Mouse (Mus musculus): Measurements from ENCODE around the gene Cbl.
"Not testable (repeated sequence)": the region's sequence is repeated elsewhere in the genome, so short reads cannot be mapped to it uniquely, and the experiment has no call there.

Gene Cbl

DNA sequence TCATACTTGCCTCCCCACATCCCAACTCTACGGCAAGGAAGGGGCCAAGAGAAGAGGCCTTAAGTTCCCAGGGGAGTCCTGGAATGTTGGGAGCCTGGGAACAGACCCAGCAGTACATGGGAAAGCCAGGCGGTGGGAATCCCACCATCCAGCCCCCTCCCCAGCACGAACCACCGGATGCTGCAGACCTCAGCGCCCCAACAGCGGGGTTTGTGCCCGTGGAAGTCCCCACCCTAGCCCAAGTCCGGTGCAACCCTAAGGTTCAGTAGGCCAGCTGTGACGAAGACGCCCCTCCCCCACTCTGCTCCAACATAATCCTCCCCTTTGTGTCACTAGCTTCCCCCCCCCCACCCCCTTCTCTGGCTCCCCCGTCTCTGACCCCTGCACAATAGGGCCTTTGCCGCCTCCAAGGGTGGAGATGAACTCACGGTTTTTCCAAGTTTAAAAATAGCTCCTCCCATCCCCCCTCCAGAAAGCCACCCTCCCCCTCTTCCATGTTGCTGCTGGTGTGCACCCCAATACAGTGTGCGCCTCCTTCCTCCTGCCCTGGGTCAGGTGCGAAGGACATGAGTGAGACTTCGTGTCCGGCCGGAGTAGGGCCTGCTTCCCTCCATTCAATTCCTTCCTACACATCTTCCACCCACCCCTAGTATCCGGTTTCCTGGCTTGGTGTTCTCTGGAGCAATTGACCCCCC lies 103.1 kb downstream of the Cbl start:
- DNase-seq (ENCODE audit: low read depth, low spot score), result no peak

DNA sequence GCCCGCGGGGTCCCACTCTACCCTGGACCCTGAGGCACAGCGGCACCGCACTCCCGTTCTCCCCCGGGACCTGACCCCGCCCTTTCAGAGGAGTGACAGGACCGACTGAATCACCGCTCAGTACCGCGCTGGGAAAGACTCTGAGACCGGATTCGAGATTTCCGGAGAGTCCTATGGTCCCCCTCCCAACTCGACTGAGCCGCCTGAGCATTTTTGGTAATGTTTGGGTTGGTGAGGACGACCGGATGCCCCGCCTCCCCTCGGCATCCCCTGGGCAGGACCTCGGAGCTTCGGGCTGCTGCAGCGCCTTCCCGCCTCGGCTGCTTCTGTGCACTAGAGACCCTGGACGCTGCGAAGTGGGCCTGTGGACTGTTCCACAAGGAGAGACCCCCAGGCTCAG lies 103.8 kb downstream of the Cbl start:
- peak; percentile 59 for DNase-seq (ENCODE audit: low read depth, low spot score)

DNA sequence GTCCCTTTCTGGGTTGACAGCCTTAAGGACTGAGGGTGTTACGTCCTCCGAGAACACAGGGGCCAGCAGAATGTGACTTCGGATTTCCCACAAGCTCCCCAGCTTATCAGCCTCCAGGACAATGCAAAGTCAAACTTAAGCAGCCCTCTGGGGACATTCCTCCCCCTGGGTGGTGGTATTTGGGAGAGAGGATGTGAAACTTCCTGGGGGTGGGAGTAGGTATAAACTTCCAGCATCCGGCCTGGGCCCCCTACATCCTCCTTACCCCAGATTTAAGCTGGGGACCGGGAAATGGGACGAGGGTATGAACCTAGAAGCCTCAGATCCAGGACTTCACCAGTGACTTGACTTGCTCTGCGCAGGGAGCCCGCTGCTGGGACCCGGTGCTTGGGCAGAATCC lies 104.2 kb downstream of the Cbl start:
- DNase-seq (ENCODE audit: low read depth, low spot score), result no peak

DNA sequence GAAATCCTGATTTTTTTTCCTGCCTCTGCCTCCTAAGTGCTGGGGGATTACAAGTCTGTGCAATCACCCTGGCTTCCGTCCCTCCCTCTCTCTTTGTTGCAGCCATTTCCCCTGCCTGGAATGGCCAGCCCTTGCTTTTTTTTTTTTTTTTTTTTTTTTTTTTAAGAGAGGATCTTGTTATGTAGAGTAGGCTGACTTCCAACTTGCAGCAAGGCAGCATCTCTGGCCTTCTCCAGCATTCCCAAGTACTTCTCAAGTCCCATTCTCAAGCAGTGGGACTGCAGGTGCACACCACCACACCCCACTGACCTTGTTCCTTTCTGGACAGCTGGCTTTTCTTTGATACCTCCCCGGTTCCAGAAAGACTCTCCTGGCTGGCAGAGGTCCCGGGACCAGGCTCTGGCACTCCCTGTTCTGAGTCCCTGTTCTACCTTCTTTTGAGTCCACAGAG lies 106.5 kb downstream of the Cbl start:
- no peak for DNase-seq (ENCODE audit: low read depth, low spot score)

DNA sequence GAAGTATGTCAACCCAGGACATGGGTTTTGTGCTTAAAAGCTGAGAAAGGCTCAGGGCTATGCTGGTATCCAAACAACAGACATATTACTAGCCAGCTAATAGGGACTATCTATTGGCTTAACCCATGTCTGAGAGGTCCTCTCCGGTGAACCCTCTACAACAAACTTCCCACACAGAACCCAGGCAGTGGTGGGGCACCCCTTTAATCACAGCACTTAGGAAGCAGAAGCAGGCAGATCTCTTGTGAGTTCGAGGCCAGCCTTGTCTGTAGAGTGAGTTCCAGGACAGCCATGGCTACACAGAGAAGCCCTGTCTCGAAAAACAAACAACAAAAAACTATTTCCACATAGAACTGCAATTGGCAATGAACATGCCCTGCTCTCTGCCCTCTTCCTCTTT lies 107.1 kb downstream of the Cbl start:
- no peak for DNase-seq (ENCODE audit: low read depth, low spot score)

DNA sequence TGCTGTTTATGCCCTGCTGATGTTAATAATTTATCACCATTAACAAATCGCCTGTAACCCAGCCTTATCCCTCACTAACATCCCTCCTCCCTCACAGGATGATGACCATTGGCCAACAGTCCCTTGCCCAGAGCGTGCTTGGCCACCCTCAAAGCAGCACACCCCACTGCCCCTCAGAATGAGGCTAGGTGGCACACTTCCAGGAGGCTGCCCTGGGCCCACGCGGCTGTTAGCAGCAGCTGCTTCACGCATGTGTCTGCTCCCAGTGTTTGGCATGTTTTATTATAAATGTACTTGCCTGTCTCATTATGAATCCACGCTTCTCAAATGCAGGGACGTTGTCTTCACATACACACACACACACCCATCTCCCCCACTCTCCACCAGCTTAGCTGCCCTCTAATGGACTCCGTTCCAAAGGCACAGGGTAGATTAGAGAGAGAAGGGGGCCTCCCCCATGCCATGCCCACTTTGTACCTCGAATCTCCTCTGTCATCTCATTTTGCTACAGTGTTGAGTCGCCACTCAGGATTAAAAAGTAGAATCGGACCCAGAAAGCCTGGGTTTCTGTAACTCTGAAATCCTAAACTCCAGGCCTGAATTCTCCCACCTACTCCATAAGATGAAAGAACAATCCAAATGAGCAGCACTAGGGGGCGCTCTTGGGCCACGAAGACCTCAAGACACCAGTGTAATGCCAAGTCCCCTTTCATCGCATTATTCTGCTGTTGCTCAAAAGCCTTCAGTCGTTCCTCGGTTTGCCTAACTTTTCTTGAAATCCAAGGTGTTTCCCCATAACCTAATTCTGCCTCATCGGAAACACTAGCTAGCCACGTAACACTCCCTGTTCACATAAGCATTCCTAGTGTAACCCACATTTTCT lies 108.1 kb downstream of the Cbl start:
- peak; percentile 88 for DNase-seq (ENCODE audit: low read depth, low spot score)

DNA sequence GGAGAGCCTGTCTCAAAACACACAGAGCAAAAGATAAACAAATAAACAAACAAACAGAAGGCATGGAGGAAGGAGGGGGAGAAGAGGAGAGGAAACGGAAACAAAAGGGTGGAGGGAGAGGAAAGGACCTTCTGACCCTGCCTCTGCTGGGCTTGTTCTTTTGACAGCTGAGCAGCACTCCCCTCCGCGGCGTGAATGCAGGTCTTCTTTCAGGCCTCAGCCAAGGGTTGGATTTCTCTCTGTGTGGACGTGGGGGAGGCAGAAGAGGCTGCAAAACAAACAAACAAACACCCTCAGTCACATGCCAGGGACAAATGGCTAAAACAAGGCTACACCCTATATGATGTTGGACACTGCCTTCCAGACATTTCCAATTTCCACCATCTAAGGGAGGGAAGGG lies 108.8 kb downstream of the Cbl start:
- no peak for DNase-seq (ENCODE audit: low read depth, low spot score)

DNA sequence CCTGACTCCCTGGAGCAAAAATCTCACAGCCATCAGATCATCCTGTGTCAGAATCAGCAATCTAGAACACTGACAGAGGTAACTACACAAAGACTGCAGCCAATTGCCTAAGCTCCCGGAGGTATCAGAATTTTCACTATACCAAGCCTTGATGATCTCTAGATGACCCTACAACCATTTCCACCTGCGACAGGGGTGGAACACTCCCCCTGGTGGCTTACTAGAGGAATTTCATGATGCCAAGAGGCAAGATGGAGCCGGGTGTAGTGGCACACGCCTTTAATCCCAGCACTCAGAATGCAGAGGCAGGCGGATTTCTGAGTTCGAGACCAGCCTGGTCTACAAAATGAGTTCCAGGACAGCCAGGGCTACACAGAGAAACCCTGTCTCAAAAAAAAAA lies 109.5 kb downstream of the Cbl start:
- DNase-seq (ENCODE audit: low read depth, low spot score), result no peak

DNA sequence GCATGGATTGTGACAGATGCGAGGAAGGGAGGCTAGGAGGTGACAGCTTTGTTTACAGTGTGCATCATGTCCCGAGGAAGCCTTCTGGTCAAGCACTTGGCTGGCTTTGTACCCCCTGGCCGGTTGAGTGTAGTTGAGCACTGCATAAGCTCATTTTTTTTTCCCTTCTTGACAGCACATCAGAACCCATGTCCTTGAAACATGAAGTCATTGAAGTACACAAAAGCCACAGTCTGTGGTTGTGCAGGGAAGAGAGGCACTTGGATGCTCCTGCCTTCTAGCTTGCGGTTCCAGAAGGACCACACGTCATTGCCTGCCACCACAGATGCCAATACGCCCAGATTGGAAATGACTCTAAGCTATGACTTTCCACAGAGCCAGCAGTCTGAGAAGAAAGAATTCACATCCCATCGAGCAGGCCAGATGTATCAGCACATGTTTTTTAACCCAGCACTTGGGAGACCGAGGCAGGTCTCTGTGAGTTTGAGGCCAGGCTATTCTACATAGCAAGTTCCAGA lies 113.8 kb downstream of the Cbl start:
- no peak for DNase-seq (ENCODE audit: low read depth, low spot score)

DNA sequence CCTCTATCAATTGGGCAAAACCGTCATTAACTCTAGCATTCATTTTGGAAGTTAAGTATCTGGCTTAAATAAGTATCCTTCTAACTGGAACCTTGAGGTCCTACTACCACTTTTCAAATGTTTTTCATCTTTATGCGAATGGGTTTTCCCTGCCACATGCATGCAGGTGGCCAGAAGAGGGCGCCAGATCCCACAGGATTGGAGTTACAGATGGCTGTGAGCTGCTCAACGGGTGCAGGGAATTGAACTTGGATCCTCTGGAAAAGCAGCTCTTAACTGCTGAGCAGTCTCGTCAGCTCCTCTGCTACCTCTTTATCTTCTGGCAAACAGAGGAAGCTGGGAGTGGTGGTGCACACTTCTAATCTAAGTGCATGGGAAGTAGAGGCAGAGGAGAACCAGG lies 114.8 kb downstream of the Cbl start:
- DNase-seq (ENCODE audit: low read depth, low spot score), result no peak

DNA sequence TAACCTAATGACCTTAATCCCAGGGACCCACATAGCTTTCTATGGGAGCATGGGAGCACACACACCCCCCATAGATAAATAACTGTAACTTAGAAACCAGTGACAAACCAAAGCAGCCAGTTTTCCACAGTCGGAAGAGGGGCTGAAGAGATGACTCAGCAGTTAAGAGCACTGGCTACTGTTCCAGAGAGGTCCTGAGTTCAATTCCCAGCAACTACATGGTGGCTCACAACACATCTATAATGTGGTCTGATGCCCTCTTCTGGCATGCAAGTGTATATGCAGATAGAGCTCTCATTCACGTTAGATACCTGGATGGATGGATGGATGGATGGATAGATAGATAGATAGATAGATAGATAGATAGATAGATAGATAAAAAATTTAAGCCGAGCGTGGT lies 117.7 kb downstream of the Cbl start:
- no peak for DNase-seq (ENCODE audit: low read depth, low spot score)

DNA sequence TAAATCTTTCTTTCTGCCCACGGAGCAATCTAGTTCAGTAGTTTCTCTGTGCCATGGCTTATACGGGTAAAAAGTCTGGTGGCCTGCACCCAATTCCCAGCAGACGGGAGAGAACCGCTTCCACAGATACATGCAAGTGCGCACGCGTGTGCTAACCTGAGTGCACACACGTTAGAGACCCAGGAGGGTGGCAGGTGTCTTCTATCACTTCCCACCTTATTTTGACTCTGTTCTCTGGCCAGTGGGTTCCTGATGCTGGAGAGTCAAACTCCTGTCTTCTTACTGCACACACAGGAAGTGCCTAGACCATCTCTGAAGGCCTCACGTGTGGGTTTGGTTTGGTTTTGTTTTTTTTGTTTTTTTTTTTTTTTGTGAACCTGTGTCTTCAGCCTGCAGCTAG lies 118.2 kb downstream of the Cbl start:
- DNase-seq (ENCODE audit: low read depth, low spot score), result no peak

DNA sequence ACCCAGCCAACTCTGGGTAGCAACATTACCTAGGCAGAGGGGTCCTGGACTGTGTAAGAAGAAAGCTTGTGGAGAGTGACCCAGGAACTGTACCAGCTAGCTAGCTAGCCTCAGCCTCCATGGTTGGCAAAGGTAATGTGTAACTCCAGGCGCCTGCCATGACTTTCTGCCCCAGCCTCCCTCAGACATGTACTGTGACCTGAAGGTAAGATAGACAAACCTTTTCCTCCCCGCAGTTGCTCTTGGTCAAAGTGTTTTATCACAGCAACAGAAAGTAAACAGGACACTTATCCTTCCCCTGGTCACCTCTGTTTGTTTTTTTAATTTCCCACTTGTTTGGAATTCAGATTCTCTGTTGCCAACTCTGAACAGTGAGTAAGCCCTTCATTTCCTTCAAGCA lies 119.4 kb downstream of the Cbl start:
- DNase-seq (ENCODE audit: low read depth, low spot score), result no peak

DNA sequence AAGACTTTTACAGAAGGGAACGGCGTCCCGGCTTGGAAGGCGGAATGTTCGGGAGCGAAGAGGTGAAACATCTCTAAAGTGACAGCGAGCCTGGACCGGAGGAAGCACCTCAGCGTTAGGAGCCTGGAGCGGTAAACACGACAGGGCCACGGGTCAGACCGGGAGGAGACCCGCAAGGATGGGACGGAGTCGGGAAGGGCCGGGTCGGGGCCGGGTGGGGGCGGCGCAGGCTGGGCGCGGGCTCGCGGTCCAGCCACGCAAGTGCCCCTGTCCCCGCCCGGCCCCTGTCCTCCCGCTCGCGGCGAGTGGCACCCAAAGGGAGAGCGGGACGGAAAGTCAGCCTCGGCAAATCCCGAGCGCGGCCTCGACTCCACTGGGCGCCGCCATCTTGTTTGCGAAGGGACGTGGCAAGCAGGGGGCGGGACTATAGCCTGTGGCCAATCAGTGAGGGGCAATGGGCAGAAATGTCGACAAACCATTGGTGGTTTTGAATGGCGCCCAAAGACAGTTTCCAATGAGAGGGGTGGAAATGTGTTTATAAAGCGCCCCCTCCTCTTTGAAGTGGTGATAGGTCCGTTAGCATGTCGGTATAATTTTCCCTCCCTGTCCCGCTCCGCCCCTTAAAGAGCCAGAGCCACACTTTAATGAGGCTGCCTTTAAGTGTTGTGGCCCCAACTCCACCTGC lies 120.6 kb downstream of the Cbl start, which contains the start of the genes Gm49380 and Rnf26:
Gene Gm49380 (minus strand): TSS at position 396 of the 685 bp plus-strand sequence.
Gene Rnf26 (minus strand): TSS at position 413 of the 685 bp plus-strand sequence.
- DNase-seq (ENCODE audit: low read depth, low spot score), result peak; percentile 98

DNA sequence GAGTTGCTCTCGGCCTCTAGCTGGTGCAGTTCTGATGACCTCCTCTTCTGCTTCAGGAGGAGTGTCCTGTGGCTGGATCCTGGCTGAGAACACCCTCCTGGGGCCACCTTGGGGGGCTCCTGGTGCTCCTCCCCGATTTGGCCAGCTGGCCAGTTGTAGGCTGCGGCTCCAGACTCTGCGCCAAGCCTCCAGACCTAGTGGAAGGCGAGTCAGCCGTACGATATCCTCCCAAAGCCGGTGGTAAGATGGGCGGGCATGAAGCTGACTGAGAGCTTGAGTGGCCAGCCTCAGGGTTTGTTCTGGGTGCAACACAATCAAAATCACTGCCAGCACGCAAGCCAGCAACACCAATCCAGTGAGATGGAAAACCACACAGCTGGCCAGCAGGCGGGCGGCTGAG lies 121.9 kb downstream of the Cbl start:
- DNase-seq (ENCODE audit: low read depth, low spot score), result not testable (repeated sequence)

DNA sequence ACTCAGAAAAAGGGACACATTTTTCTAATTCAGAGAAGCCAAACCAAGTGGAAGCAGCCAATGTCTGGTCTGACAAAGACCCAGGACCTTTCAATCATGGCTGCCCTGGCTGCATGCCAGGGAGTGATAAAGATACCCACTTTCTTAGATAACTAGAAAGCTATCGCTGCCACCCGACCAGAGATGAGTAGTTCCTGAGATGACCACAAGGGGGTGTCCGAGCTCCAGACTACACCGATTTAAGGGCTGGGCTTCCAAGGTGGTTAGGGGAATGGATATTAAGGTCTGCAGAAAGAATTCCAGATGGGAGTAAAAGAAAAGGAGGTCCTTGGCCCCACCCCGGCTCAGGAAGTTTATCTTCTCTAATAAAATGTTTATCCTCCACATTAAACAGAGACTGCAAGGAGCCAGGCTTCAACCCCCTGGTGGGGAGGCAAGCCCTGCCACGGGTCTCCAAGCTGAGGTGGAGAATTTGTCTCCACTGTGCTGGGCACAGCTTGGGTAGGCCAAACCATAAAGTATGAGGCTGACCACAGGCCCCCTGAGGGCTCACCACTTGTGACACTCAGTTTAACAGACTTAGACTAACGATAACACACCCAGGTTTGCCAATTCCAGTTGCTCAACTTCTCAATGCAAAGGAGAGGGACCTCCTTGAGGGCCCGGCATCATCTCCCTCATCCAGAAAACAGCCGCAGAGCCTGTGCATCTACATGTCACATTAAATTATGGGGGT lies 124.3 kb downstream of the Cbl start:
- DNase-seq (ENCODE audit: low read depth, low spot score), result peak; percentile 81

DNA sequence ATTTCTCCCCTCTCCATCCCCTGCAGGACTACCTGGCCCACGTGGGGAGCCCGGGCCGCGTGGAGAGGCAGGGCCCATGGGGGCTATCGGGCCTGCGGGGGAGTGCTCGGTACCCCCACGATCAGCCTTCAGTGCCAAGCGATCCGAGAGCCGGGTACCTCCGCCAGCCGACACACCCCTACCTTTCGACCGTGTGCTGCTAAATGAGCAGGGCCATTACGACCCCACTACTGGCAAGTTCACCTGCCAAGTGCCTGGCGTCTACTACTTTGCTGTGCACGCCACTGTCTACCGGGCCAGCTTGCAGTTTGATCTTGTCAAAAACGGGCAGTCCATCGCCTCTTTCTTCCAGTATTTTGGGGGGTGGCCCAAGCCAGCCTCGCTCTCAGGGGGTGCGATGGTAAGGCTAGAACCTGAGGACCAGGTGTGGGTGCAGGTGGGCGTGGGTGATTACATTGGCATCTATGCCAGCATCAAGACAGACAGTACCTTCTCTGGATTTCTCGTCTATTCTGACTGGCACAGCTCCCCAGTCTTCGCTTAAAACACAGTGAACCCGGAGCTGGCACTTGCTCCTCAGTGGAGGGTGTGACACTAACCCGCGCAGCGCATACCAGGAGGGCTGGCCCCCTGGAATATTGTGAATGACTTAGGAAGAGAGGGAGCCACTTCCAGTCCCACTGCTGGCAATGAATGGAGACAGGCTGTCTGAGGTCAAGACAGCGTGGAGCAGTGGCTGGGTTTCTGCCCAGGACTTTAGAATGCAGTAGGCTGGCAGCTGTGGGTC lies 125.4 kb downstream of the Cbl start:
- no peak for DNase-seq (ENCODE audit: low read depth, low spot score)

DNA sequence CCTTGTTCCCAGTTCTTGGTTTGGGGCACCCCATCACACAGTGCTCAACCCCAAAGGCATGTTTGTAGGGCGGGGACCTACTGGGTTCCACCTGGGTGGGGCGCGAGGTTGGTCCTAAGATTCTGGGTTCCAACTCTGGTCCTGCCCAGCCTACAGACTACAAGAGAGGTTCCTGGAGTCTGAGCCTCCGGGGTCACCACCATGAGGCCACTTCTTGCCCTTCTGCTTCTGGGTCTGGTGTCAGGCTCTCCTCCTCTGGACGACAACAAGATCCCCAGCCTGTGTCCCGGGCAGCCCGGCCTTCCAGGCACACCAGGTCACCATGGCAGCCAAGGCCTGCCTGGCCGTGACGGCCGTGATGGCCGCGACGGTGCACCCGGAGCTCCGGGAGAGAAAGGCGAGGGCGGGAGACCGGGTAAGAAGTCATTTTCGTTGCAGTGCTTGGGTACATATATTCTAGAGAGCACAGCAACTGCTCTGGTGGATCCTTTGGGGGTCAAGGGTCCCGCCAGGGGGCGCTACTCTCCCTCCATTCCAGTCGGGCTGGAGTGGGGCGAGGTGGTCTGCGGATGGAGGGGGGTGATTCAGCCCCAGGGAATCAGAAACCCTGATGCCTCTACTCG lies 126.2 kb downstream of the Cbl start:
- DNase-seq (ENCODE audit: low read depth, low spot score), result no peak

DNA sequence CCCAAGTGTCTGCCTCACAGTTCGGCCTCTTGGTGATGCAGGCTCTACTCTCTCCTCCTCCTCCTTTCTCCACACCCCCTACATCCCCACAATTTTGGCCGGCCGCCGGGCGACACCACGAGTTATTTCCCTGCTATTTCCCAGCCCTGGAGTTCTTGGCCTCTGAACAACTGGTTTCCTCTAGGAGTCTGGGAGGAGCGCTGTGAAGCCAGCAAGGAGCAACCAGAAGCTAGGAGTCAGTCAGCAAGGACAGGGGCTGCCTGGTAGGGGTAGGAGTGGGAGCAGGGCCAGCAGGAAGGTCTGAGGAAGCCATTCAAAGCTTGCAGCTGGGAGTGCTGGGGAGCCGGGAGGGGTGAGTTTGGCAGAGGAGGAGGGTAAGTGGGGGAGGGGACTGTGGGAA lies 126.7 kb downstream of the Cbl start, which contains the start of gene C1qtnf5:
Gene C1qtnf5 (plus strand): TSS at position 136 of the 400 bp plus-strand sequence.
- no peak for DNase-seq (ENCODE audit: low read depth, low spot score)

DNA sequence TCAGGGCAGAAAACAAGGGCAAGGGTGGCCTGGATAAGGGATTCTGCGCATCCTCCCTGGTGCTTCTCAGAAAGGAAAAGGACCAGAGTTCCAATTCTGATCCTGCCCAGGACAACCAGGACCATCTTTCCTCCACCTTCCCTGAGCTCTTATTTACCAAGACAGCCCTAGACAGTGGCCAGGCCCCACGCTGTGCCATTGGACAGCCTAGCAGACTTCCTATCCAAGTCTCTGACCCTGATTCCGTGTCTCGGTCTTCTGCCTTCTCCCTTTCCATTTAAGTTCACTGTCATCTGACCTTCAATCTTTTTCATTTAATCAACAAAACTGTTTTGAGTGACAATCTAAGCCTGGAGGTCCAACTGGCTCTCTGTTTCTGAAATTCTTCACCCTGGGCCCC lies 127.3 kb downstream of the Cbl start:
- DNase-seq (ENCODE audit: low read depth, low spot score), result no peak

Measured in forelimb bud, embryonic 11.5 days (tissue).